Mouse (Mus musculus) stomach, embryonic 14.5 days (tissue): ENCODE results near the gene Gm2012. TPM values are rescaled to one million over a fixed set of nuclear protein-coding genes. Genes with fewer than 3 reads are reported as not detected.
"Not testable (repeated sequence)": the region's sequence is repeated elsewhere in the genome, so short reads cannot be mapped to it uniquely, and the experiment has no call there.

ENCODE experiments used
- ATAC-seq: fragments of 200-750 bp; cut with Nextera tagmentation; 2 replicates; pipeline ENCODE4 v1.8.0; 2017; ENCODE audit warnings: low read depth, moderate TSS enrichment; ENCODE audit not compliant: insufficient number of reproducible peaks, insufficient read depth, low FRiP score
- H3K27ac ChIP-seq: fragments of 300-500 bp; sonication (generic); 2 replicates; pipeline ENCODE4 v1.5.1; 2014; ENCODE audit warnings: mild to moderate bottlenecking, low read length, moderate library complexity, mixed read lengths
- H3K27me3 ChIP-seq: fragments of 300-500 bp; sonication (generic); 2 replicates; pipeline ENCODE4 v1.6.1; 2014; ENCODE audit warnings: low read length, control low read depth, mixed read lengths; ENCODE audit not compliant: control insufficient read depth, insufficient read depth
- H3K36me3 ChIP-seq: fragments of 300-500 bp; sonication (generic); 2 replicates; pipeline ENCODE4 v1.6.1; 2014; ENCODE audit warnings: mild to moderate bottlenecking, control low read depth, low read length, moderate library complexity, mixed read lengths; ENCODE audit not compliant: control insufficient read depth, insufficient read depth
- H3K4me1 ChIP-seq: fragments of 300-500 bp; sonication (generic); 2 replicates; pipeline ENCODE4 v1.6.1; 2014; ENCODE audit warnings: low read length, control low read depth, mixed read lengths; ENCODE audit not compliant: control insufficient read depth, insufficient read depth
- H3K4me2 ChIP-seq: fragments of 300-500 bp; sonication (generic); replicated peaks from 2 replicates; pipeline ENCODE4 v1.6.1; 2014; ENCODE audit warnings: low read depth, low read length, control low read depth
- H3K4me3 ChIP-seq: fragments of 300-500 bp; sonication (generic); 2 replicates; pipeline ENCODE4 v1.5.1; 2014; ENCODE audit warnings: low read depth, low read length, control low read depth
- H3K9ac ChIP-seq: fragments of 300-500 bp; sonication (generic); replicated peaks from 2 replicates; pipeline ENCODE4 v1.6.1; 2014; ENCODE audit warnings: low read depth, mild to moderate bottlenecking, control low read depth, low read length, moderate library complexity, mixed read lengths
- H3K9me3 ChIP-seq: fragments of 300-500 bp; sonication (generic); 2 replicates; pipeline ENCODE4 v1.6.1; 2016; ENCODE audit warnings: low read depth, low read length, control low read depth; ENCODE audit not compliant: control insufficient read depth
- WGBS: fragments of 180-500 bp; shearing (Covaris S2); extraction: QIAGEN DNeasy Blood & Tissue Kit; methylation state at CpG from one replicate; pipeline ENCODE4 v1.1.7; 2014; 5-methylcytosine and 5-hydroxymethylcytosine counted together
- microRNA-seq: library from miRNA; unstranded; fragments of <30 nt; microRNA quantifications from one replicate; pipeline ENCODE4, GENCODE M21; 2016
- polyA plus RNA-seq: library from polyadenylated mRNA; unstranded; fragments of >200 nt; fragmentation: Nextera tagmentation; extraction: Ambion mirVana; gene quantifications from 2 replicates; pipeline ENCODE4 v1.2.1, GENCODE M21; 2014

The Gm2012 gene
- not detected in 2 replicates for polyA plus RNA-seq

DNA sequence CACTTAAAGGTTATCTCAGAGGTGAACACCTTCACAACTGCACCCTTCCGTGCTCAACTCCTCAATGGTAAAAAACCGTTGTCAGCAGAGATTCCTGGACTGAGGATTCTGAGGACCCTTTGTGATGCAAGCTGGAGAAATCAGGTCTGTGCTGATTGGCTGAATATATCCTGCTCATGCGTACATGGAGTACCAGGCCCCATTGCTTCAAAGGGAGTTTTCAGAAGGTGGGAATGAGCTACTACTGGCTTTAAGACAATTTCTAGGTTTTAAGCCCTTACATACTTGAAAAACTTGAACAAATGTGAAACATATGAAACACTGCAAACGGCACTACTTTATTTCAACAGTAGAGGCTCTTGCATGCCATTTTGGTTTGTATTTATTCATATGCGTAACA, at the start of gene Gm2012:
Gene Gm2012 (minus strand): TSS at position 101 of the 400 bp plus-strand sequence.
- 100% methylated on average over 1 of the region's 5 CpGs for whole genome bisulfite sequencing
- not testable (repeated sequence) for H3K9ac ChIP-seq, H3K4me3 ChIP-seq, H3K9me3 ChIP-seq, H3K36me3 ChIP-seq, H3K4me1 ChIP-seq, H3K27me3 ChIP-seq, ATAC-seq, H3K27ac ChIP-seq, H3K4me2 ChIP-seq

DNA sequence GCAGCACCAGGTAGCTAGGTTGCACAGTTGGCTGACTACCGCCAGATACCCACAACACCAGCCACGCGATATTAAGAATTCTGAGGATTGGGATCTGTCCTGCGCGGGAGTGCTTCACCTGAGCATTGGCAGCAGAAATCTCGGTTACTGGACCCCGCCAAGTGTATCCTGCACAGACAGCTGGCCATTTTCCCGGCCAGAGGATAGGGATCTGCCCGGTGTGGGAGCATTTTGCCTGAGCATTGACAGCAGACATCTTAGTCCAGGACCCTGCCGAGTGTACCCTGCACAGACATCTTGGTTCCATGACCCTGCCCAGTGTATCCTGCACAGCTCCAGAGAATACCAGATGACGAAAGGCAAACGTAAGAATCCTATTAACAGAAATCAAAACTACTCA, 72.0 kb downstream of the Gm2012 start:
- not testable (repeated sequence) for H3K9me3 ChIP-seq, ATAC-seq, H3K27ac ChIP-seq, H3K36me3 ChIP-seq, H3K9ac ChIP-seq, H3K4me2 ChIP-seq, H3K4me1 ChIP-seq, H3K27me3 ChIP-seq, H3K4me3 ChIP-seq
- 81% methylated on average over 12 of the region's 12 CpGs for WGBS

Small RNA genes within 50 kb of the gene (microRNA-seq; reads per million reads assigned to microRNA genes)
- gene Gm26302: not detected

Other genes starting within 250 kb of the Gm2012 start
- gene Gm5168, start 180.3 kb downstream of the Gm2012 start, polyA plus RNA-seq: not detected in 2 replicates
- gene Gm2030, start 78.7 kb upstream of the Gm2012 start, polyA plus RNA-seq: not detected in 2 replicates